Mouse (Mus musculus): ENCODE data around the gene Gcnt7.

- TF ChIP-seq CTCF (IDR thresholded peaks at IDR 0.05; ENCODE audit: extremely low read depth, insufficient read depth, insufficient read length, insufficient replicate concordance) (no peak), POLR2A (IDR thresholded peaks at IDR 0.05; ENCODE audit: low read depth, low read length) (no peak)
Observed at GRCm38 (mm10) chr2:172407499-172407898, 50.9 kb downstream of the Gcnt7 start.

Data from spleen, adult 2 months (tissue).